Mouse (Mus musculus): ENCODE measurements at regions not wholly inside any gene's neighbourhood (a gene's known extent, or its start where the extent isn't known, plus 50 kb on each side); places are given as distances from the start of the nearest gene placed in this dataset.
"Not testable (repeated sequence)": the region's sequence is repeated elsewhere in the genome, so short reads cannot be mapped to it uniquely, and the experiment has no call there.

GRCm38 (mm10) chr13:60479862-60480730, 121.7 kb upstream of the Dapk1 start:
- no peak for DNase-seq

DNA sequence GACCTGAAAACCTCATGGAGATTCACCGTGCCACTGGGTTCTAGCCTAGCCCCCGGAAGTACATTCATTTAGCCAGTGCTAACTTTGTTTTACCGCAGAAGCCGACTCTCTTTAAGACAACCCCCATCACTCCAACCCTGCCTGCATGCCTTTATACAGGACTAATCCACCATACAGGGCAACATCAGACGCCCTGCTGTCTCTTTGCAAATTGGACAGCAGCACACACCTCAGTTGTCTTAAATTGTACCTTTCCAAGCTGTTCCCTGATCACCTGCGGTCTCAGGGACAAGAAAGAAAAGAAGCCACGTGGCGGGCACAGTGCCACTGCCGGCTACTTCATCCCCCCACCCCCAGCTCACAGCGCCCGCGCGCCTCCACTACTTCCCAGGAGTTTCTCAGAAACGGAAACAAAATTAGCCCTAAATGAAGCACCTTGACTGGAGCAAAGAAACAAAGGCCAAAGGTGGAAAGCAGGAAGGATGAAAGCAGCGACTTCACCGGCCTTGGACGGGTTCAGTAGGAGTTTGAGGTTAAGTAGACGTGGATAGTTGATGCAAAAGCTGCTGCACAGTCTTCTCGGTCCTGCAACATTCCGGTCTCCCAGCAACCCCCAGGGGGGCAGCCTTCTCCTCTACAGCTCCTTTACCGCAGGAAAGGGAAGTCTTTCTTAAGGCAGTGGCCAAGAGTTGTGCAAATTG, 120.9 kb upstream of the Dapk1 start:
- no peak for DNase-seq

DNA sequence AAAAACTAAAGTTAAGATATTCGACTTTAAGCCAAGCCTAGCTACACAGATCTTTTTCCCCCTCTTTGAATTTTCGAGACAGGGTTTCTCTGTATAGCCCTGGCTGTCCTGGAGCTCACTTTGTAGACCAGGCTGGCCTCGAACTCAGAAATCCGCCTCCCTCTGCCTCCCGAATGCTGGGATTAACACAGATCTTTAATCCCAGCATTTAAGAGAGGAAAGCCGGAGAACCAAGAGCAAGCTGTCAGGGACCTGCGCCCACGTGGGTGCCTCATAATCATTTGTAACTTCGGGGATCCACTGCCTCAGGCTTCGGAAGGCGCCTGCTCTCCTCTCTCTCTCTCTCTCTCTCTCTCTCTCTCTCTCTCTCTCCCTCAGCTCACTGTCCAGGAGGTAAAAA, 120.3 kb upstream of the Dapk1 start:
- not testable (repeated sequence) for DNase-seq

DNA sequence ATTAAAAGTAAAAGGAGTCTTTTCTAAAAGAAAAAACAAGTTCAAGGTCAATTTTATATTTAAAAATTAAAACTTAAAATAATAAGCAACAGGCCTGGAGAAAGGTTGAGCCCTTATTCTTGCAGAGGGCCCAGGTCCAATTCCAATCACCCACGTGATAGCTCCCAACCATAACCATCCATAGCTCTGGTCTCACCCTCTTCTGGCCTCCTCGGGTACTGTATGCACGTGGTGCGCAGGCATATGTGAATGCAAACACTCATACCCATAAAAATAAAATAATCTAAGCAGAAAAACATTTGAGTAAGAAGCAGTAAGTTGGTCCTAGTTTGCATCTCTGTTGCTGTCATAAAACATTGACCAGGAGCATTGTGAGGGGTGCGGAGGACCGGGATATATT, 119.8 kb upstream of the Dapk1 start:
- no peak for DNase-seq

GRCm38 (mm10) chr13:60486105-60486504, 115.6 kb upstream of the Dapk1 start:
- DNase-seq, result peak; percentile 32

GRCm38 (mm10) chr13:60486871-60487270, 114.9 kb upstream of the Dapk1 start:
- DNase-seq, result no peak

DNA sequence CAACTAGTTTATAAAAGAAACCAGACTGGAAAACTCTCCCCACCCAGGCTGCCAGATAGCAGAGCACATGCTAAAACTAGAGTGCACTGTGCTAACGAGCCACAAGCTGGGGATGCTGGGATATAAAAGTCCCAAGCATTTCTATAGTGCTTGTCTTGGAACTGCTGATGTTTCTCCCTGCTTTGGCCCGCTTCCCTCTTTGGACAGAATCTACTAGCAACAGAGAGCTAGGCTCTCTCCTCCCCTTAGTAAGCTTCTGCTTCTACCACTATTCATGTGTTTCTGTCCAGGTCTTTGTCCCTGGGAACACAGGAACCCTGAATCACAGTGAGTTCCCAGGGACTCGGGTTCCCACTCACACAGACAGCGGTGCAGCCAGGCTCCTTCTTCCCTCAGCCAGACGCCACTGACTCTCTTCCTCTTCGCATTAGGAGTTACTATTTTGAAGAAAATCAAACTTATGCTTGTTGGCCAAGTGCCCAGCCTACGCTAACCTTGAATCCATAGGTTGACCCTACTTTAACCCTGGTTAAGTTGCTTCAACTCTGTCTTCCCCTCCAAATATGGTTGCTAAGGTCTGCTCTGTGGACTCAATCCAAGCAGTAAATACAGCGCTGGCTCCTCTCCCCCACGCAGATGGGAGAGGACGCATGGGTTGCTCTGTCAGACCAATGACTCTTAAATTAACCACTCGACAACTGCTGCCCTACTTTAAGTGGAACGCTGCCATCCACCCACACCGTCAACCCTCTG, 113.4 kb upstream of the Dapk1 start:
- peak; percentile 41 for DNase-seq

DNA sequence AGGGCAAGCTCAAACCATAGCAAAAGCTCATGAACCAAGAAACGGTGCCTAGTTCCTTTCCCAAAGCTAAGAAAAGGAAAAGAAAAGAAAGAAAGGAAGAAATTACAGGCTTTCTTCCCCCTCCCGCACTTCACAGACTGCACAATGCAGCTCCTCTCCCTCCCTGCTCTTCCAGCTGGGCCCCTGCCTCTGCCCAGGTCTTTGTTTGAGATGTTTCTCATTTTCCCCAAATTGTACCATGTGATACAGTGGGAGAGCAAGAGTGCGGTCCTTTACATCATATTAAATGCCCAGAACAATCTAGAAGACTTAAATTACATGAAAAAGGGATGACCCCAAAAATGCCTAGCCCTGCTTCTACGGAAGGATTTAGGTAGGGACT, 112.9 kb upstream of the Dapk1 start:
- no peak for DNase-seq

- no peak for DNase-seq
Measured at GRCm38 (mm10) chr13:60491948-60492464, 109.7 kb upstream of the Dapk1 start.

DNA sequence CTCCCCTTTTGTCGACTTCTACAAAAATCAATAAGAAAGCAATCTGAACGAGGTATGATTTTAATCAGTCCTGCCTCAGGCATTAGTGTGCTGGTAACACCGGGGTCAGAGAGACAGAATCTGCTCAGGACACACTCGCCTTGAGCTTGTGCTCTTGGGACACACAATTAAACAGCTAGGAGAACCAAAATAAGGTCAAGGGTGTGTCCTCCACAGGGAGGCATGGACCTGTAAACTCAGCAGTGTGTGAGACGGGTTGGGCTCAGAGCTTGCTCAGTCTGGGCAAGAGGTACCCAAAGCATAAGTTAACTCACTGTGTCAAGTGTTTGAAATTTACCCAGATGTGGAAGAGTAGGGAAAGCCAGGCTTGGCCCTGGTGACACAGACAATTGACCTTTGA, 107.9 kb upstream of the Dapk1 start:
- DNase-seq, result no peak

DNA sequence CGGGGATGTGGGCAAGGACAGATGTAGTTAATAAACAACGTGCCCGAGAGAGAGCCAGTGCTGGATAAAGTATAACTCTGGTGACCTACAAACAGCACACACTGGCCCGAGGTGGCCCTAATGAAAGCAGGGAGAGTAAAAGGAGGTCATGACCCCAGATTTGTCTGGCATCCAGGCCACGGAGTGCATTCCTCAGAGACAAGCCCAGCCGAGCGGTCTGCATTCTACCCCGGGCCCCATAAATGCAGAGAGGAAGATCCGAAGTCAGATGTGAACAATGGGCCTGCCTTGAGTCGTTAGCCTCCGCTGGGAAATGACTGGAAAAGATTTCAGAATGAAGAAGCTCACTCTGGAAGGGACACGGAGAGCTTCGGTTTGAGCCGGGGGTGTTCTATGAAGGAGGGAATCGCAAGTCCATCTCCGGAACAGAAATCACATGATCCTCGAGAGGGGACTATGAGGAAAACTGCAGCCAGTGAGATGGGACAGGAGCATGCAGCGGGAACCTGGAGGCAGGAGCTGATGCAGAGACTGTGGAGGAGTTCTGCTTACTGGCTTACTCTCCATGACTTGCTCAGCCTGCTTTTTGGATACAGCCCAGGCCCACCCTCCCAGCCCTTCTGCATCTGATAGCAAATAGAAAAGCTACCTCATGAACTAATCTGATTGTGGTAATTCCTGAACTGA, 103.9 kb upstream of the Dapk1 start:
- DNase-seq, result no peak

- no peak for DNase-seq
Measured at GRCm38 (mm10) chr13:60504196-60504595, 97.6 kb upstream of the Dapk1 start.

GRCm38 (mm10) chr13:60507611-60508010, 94.1 kb upstream of the Dapk1 start:
- no peak for DNase-seq

DNA sequence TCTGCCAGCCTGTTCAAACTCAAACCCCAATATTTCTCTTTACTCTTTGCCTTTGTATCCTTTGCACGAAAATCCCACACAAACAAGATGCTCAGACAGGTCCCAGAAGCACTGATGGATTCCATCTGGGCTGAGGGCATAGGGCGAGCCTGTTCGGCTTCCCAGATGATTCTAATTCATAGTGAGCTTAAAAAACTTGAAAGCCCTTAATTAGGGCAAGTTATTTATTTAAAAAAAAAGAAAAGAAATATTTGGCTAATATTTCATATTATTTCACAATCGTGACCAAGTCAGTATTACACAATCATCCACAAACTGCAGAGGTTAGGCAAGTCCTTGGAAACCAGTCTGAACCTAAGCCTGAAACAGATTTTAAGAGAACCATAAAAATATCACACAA, 93.7 kb upstream of the Dapk1 start:
- DNase-seq, result no peak

DNA sequence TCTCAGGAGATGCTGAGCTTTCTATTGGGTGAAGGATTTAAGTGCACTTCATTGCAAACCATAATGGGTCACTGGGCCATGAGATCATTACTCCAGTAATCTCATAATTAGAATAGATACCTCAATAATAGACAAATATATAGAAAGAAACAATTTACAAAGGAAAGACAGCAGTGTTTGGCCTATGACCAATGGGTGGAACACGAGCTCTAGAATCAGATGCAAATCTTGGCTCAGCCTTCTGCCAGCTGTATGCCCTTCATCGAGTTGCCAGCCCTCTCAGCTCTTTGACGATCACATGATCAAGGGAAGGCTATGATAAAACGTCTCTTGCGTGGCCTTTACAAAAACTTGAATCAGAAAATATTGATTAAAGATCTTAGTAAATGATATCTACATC, 92.9 kb upstream of the Dapk1 start:
- DNase-seq, result no peak

- DNase-seq, result no peak
Measured at GRCm38 (mm10) chr13:60511101-60511500, 90.6 kb upstream of the Dapk1 start.

DNA sequence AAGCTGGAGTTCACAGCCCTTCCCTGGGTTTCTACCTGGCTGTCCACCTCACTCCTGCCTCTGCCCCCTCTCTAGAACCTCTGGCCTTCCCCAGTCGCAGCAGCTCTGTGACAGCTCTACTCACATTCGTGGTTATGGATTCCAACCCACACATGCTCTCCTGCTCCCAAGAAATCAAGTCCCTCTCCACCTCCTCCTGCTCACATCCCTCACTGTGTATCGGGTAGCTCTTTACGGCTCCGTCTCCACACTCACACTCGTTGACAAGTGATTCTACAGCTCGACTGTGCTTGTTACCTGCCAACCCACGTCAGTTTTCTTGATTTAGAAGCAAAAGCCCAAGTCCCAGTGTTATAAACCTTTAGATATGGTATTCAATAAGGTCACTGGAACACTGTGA, 90.1 kb upstream of the Dapk1 start:
- no peak for DNase-seq

DNA sequence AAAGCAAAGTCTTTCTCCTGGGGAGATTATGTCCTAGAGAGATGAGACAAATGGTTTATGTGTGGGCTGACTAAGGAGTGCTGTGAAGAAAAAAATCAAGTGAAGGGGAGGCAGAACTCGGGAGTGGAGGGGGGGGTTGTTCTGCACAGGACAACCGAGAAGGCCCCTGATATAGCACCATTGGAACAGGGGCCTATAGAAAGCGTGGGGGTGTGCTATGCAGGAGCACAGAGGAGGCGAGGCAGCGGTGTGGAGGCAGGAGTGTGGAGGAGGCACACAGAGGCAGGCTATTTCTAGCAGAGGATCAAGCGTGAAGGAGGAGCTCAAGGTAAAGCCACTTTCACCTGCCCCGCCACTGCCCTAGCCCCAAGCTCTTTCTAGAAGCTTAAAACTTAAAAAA, 88.0 kb upstream of the Dapk1 start:
- no peak for DNase-seq

DNA sequence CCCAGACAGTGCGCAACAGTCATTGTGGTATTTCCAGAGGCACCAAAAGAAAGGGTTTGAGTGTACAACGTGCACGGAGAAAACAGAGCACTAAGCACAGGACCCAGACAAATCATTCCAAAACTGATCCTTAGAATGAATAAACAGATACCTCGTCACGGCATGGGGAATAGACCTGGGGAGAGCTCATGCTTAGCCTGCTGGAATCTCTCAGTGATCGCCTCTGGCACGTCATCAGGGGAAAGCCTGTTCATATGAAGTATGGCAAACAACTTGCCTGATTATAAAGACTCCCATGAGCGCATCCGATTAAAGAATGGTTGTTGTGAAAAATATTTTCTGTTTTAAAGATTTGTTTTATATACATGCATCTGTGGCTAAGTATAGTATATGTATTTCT, 86.9 kb upstream of the Dapk1 start:
- no peak for DNase-seq

- DNase-seq, result no peak
Measured at GRCm38 (mm10) chr13:60518010-60518409, 83.7 kb upstream of the Dapk1 start.

GRCm38 (mm10) chr13:60519708-60520107, 82.0 kb upstream of the Dapk1 start:
- DNase-seq, result no peak

DNA sequence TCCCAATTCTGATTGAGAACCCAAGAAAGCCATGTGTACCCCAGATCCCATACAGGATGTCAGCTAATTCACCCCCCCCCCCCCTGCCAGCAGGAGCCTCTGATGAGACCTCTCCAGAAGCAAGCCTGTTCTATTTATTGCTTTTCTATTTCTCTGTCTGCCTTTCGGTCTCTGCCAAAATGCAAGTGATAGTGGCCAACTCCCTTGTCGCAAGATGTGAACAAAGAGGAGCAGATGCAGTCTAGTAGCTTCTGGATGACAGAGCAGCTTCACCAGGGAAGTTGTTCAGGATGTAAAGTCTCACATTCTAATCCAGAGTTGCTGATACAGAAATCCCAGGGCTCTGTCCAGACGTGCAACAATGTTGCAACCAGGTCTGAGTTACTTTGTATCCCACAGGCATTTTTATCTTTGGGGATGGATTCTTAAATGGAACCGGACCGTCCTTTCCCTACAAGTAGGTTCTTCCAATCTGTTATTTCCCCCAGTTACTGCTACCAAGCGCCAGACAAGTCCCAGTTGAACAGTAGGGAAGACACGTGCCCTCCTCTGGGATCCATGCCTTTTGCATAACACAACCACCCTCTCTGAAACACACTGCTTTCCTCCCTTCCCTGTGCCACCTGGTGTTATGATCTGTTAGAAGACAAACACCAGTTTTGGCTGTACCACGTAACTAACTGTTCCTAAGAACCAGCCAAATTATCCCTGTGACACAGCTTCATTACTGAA, 78.9 kb upstream of the Dapk1 start:
- DNase-seq, result no peak

Data from cerebellum, adult 11 months (tissue).